Mouse (Mus musculus) neural tube, embryonic 12.5 days (tissue): Measurements from ENCODE around the gene Zbtb6. TPM values are rescaled to one million over a fixed set of nuclear protein-coding genes. Genes with fewer than 3 reads are reported as not detected.

ENCODE experiments used
- ATAC-seq: fragments of 200-750 bp; cut with Nextera tagmentation; 2 replicates; pipeline ENCODE4 v1.8.0; 2017; ENCODE audit warnings: low read depth, mild to moderate bottlenecking, moderate TSS enrichment, moderate library complexity; ENCODE audit not compliant: low FRiP score
- H3K27ac ChIP-seq: fragments of 300-500 bp; sonication (generic); 2 replicates; pipeline ENCODE4 v1.5.1; 2016
- H3K27me3 ChIP-seq: fragments of 300-500 bp; sonication (generic); replicated peaks from 2 replicates; pipeline ENCODE4 v1.6.1; 2016; ENCODE audit warnings: mild to moderate bottlenecking
- H3K36me3 ChIP-seq: fragments of 300-500 bp; sonication (generic); 2 replicates; pipeline ENCODE4 v1.6.1; 2016; ENCODE audit warnings: mild to moderate bottlenecking
- H3K4me1 ChIP-seq: fragments of 300-500 bp; sonication (generic); 2 replicates; pipeline ENCODE4 v1.6.1; 2016
- H3K4me2 ChIP-seq: fragments of 300-500 bp; sonication (generic); replicated peaks from 2 replicates; pipeline ENCODE4 v1.6.1; 2016; ENCODE audit warnings: mild to moderate bottlenecking
- H3K4me3 ChIP-seq: fragments of 300-500 bp; sonication (generic); 2 replicates; pipeline ENCODE4 v1.5.1; 2016
- H3K9ac ChIP-seq: fragments of 300-500 bp; sonication (generic); 2 replicates; pipeline ENCODE4 v1.6.1; 2016; ENCODE audit warnings: mild to moderate bottlenecking
- H3K9me3 ChIP-seq: fragments of 300-500 bp; sonication (generic); 2 replicates; pipeline ENCODE4 v1.6.1; 2016; ENCODE audit warnings: mild to moderate bottlenecking
- WGBS: fragments of 180-500 bp; shearing (Covaris S2); methylation state at CpG from one replicate; pipeline ENCODE4 v1.1.7; 2016; 5-methylcytosine and 5-hydroxymethylcytosine counted together
- polyA plus RNA-seq: library from polyadenylated mRNA; unstranded; fragments of >200 nt; fragmentation: Nextera tagmentation; extraction: Ambion mirVana; gene quantifications from 2 replicates; pipeline ENCODE4 v1.2.1, GENCODE M21; 2016

The Zbtb6 gene
- 11.7 and 13.1 TPM in 2 replicates for polyA plus RNA-seq

DNA sequence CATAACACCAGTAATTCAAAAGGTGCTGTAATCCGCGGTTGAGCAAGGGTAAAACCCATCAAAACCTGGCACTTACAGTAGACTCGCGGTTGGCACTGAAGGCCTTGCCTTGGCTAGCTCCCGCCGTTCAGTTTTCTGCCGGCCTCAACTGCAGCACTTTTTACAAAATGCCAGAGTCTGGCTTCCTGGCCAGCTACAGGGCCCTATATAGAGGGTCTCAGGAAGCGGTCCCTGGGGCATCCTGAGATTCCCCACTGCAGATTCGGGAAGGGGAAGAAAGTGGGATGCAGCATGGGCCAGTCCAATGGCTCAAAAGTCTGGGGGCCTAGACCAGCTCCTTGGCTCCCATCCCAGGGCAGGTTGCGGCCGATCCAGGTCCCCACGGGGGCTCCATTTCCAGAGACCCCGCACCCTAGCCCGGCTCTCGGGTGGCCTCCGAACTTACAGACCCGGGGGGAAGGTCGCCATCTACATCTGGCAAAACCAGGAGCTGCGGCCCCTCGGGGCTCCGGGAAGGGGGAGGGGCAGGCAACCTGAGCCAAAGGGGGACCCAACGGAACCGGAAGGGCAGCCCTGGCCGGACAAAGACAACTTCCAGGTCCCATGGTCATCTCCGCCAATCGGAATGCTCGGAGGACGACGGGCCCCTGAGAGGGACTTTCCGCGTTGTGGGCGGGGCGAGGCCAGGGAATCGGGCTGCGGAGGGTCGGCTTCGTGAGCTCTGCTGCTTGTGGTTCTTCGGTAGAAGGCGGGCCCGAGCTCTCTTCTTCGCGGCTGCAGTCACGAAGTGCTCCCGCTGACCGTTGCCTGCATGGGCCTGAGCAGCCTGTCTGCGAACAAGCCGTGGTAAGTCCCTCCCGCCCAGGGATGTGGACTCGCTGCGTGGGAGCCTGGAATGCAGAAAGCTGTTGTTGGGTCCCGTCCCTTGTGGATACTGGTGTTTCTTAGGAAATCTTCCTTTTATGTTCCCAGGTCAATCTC lies at the start of gene Zbtb6, which contains the start of the genes Zbtb26 and Rabgap1:
Gene Zbtb6, minus strand, starts transcription at position 561 of the 981 bp plus-strand sequence.
Gene Zbtb26, minus strand, starts transcription at position 525 of the 981 bp plus-strand sequence.
Gene Rabgap1, plus strand, starts transcription at position 669 of the 981 bp plus-strand sequence.
- H3K9ac ChIP-seq: peak within 1 kb of the TSS; percentile 90
- 1% methylated on average over 51 of the region's 51 CpGs for WGBS
- H3K4me2 ChIP-seq: peak within 1 kb of the TSS; percentile 74
- peaks cover 6% of the 10 kb centered on the region; the same call in 1 of the 2 replicates for H3K4me1 ChIP-seq
- no peaks in the 10 kb centered on the region for H3K36me3 ChIP-seq
- peak within 1 kb of the TSS; percentile 66 for H3K27ac ChIP-seq
- H3K9me3 ChIP-seq: no peaks in the 10 kb centered on the region
- peak within 1 kb of the TSS; percentile 84 for H3K4me3 ChIP-seq
- no peaks in the 10 kb centered on the region for H3K27me3 ChIP-seq
- peak; percentile 99 for ATAC-seq

- WGBS: 96% methylated on average over 2 of the region's 2 CpGs
- H3K4me3 ChIP-seq: no peak overlapping the region
These were observed 46.0 kb upstream of the Zbtb6 start for GRCm38 (mm10) chr2:37488956-37489355.

GRCm38 (mm10) chr2:37486408-37486807 lies 43.4 kb upstream of the Zbtb6 start:
- H3K27me3 ChIP-seq: no peaks in the 10 kb centered on the region
- H3K27ac ChIP-seq: no peak overlapping the region
- H3K4me3 ChIP-seq: no peak overlapping the region
- ATAC-seq: no peak
- no peaks in the 10 kb centered on the region for H3K4me1 ChIP-seq
- H3K9me3 ChIP-seq: no peaks in the 10 kb centered on the region
- peaks cover 41% of the 10 kb centered on the region for H3K36me3 ChIP-seq
- no peak overlapping the region for H3K4me2 ChIP-seq
- no peak overlapping the region for H3K9ac ChIP-seq

More at GRCm38 (mm10) chr2:37488956-37489355, 46.0 kb upstream of the Zbtb6 start:
- Histone ChIP-seq H3K27ac (no peak overlapping the region), H3K4me2 (no peak overlapping the region), H3K9me3 (no peaks in the 10 kb centered on the region), H3K9ac (no peak overlapping the region), H3K4me1 (no peaks in the 10 kb centered on the region), H3K36me3 (peaks cover 42% of the 10 kb centered on the region), H3K27me3 (no peaks in the 10 kb centered on the region)
- ATAC-seq: no peak

DNA sequence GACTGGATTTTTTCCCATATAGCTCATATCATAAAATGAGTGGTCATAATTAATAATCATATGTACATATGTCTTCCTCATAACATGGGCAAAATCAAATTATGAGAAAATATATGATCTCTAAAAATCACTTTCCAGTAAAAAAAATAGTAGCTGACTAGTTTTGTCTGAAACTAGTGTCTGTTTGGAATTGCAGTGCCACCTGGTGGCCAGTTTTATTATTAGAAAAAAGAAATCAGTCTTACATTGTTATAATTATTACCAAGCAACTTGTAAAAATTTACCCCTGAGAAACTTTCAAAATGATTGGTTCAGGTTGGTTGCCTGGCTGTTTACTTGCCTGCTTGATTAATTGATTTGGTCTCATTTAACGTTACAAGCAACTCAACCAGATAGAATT lies 42.4 kb upstream of the Zbtb6 start:
- no peaks in the 10 kb centered on the region for H3K4me1 ChIP-seq
- no peak overlapping the region for H3K4me2 ChIP-seq
- no peak overlapping the region for H3K4me3 ChIP-seq
- ATAC-seq: no peak
- no peak overlapping the region for H3K9ac ChIP-seq
- WGBS: 90% methylated on average over 1 of the region's 1 CpGs
- H3K27me3 ChIP-seq: no peaks in the 10 kb centered on the region
- no peak overlapping the region for H3K27ac ChIP-seq
- H3K36me3 ChIP-seq: peaks cover 37% of the 10 kb centered on the region
- H3K9me3 ChIP-seq: no peaks in the 10 kb centered on the region

DNA sequence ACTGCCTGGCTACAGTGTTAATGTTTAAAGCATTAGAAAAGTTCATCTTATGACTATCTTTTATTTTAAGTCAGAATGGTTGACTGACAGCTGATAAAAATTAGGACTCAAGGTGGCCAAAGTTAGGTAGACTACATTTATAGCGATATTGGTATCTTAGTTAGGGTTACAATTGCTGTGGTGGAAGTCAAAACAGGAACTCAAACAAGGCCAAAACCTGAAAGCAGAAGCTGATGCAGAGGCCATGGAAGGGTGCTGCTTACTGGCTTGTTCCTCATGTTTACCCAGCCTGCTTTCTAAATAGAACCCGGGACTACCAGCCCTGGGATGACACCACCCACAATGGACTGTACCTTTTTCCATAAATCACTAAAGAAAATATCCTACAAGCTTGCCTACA lies 41.2 kb upstream of the Zbtb6 start:
- Histone ChIP-seq H3K9ac (no peak overlapping the region), H3K4me3 (no peak overlapping the region), H3K27ac (no peak overlapping the region), H3K4me2 (no peak overlapping the region), H3K4me1 (no peaks in the 10 kb centered on the region), H3K9me3 (no peaks in the 10 kb centered on the region), H3K36me3 (peaks cover 26% of the 10 kb centered on the region), H3K27me3 (no peaks in the 10 kb centered on the region)
- 91% methylated on average over 2 of the region's 2 CpGs for WGBS
- ATAC-seq: no peak

GRCm38 (mm10) chr2:37480039-37480438 lies 37.1 kb upstream of the Zbtb6 start:
- H3K9me3 ChIP-seq: no peaks in the 10 kb centered on the region
- ATAC-seq: no peak
- H3K4me1 ChIP-seq: no peaks in the 10 kb centered on the region
- H3K36me3 ChIP-seq: peaks cover 51% of the 10 kb centered on the region
- no peak overlapping the region for H3K4me3 ChIP-seq
- H3K27me3 ChIP-seq: no peaks in the 10 kb centered on the region
- no peak overlapping the region for H3K27ac ChIP-seq
- no peak overlapping the region for H3K4me2 ChIP-seq
- H3K9ac ChIP-seq: no peak overlapping the region
- 97% methylated on average over 2 of the region's 2 CpGs for WGBS

DNA sequence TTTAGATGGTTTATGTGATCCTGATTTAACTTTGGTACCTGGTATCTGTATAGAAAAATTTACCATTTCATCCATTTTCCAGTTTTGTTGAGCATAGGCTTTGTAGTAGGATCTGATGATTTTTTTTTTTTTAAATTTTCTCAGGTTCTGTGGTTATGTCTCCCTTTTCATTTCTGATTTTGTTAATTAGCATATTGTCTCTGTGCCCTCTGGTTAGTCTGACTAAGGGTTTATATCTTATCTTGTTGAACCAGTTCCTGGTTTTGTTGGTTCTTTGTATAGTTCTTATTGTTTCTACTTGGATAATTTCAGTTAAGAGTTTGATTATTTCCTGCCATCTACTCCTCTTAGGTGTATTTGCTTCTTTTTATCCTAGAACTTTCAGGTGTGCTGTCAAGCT lies 36.6 kb upstream of the Zbtb6 start:
- Histone ChIP-seq H3K4me2 (no peak overlapping the region), H3K36me3 (peaks cover 47% of the 10 kb centered on the region), H3K9ac (no peak overlapping the region), H3K4me3 (no peak overlapping the region), H3K9me3 (no peaks in the 10 kb centered on the region), H3K27ac (no peak overlapping the region), H3K4me1 (no peaks in the 10 kb centered on the region), H3K27me3 (no peaks in the 10 kb centered on the region)
- no peak for ATAC-seq

DNA sequence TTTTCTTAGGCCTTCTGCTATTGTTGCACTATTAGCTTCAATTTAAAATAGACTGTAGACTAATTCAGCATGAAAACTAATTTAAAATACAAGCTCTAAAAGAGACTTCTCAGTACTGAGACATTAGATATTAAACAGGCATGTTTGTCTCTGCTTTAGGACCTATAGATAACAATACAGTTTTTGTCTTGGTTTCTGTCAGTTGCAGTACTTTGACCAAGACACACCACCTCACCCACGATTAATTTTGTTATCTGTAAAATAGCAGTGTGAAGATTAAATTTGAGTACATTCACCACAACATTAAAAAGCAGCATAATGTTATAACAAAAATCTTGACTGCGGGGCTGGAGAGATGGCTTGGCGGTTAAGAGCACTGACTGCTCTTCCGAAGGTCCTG lies 23.3 kb upstream of the Zbtb6 start:
- peaks cover 13% of the 10 kb centered on the region for H3K36me3 ChIP-seq
- no peaks in the 10 kb centered on the region for H3K27me3 ChIP-seq
- no peak overlapping the region for H3K4me2 ChIP-seq
- no peaks in the 10 kb centered on the region for H3K9me3 ChIP-seq
- H3K27ac ChIP-seq: no peak overlapping the region
- no peak for ATAC-seq
- no peak overlapping the region for H3K9ac ChIP-seq
- H3K4me3 ChIP-seq: no peak overlapping the region
- no peaks in the 10 kb centered on the region for H3K4me1 ChIP-seq
- 95% methylated on average over 4 of the region's 4 CpGs for WGBS

DNA sequence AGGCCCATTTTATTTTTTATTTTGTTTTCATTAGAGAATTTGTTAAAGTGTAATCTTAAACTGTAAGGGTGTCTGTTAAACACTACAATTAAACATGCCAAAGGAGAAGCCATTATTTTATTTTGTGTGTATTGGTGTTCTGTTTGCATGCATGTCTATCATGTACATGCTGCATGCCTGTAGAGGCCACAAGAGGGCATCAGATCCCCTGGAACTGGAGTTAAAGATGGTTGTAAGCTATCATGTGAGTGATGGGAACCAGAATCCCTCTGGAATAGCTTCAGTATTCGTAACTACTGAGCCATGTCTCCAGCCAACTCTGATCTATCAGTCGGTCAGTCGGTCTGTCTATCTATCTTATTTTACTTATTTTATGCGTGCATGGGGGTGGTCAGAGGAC lies 17.7 kb upstream of the Zbtb6 start:
- H3K27ac ChIP-seq: no peak overlapping the region
- H3K4me3 ChIP-seq: no peak overlapping the region
- no peaks in the 10 kb centered on the region for H3K27me3 ChIP-seq
- no peaks in the 10 kb centered on the region for H3K36me3 ChIP-seq
- H3K9me3 ChIP-seq: no peaks in the 10 kb centered on the region
- H3K9ac ChIP-seq: no peak overlapping the region
- 96% methylated on average over 4 of the region's 4 CpGs for WGBS
- H3K4me1 ChIP-seq: no peaks in the 10 kb centered on the region
- no peak overlapping the region for H3K4me2 ChIP-seq
- ATAC-seq: no peak

DNA sequence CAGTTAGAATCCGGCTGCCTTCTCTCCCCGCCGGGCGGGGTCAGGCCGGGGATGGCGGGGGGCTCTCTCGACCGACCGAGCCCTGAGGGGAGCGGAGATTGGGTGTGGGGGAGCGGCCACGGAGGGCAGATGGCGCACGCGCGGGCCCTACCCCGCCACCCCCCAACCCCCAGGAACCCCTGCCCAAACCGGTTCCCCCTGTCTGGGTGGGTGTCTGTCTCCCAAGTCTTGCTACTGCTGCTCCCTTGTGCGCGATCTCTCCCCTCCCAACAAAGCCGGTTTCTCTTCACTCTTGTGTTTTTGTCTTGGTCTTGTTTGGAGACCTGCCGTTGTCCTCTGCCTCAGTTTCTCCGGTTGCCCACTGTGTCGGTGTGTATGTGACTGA lies 9.4 kb upstream of the Zbtb6 start:
- under 1% methylated on average over 24 of the region's 24 CpGs for whole genome bisulfite sequencing
- Histone ChIP-seq H3K4me3 (peak overlapping the region; percentile 95), H3K4me1 (peaks cover 6% of the 10 kb centered on the region; the same call in 1 of the 2 replicates), H3K9me3 (no peaks in the 10 kb centered on the region), H3K4me2 (peak overlapping the region; percentile 91), H3K9ac (peak overlapping the region; percentile 94), H3K27me3 (no peaks in the 10 kb centered on the region), H3K36me3 (no peaks in the 10 kb centered on the region; the same call in 1 of the 2 replicates), H3K27ac (peak overlapping the region; percentile 57; the same call in 1 of the 2 replicates)
- ATAC-seq: peak; percentile 90

- Histone ChIP-seq H3K4me1 (peaks cover 6% of the 10 kb centered on the region; the same call in 1 of the 2 replicates), H3K4me2 (peak overlapping the region; percentile 91), H3K9me3 (no peaks in the 10 kb centered on the region), H3K4me3 (peak overlapping the region; percentile 95), H3K9ac (peak overlapping the region; percentile 94), H3K36me3 (no peaks in the 10 kb centered on the region; the same call in 1 of the 2 replicates), H3K27ac (peak overlapping the region; percentile 57; the same call in 1 of the 2 replicates), H3K27me3 (no peaks in the 10 kb centered on the region)
- WGBS: 9% methylated on average over 44 of the region's 44 CpGs
- ATAC-seq: peak; percentile 98
These were observed 8.8 kb upstream of the Zbtb6 start for GRCm38 (mm10) chr2:37451667-37452375.

- peak; percentile 57 for ATAC-seq
- Histone ChIP-seq H3K4me1 (peaks cover 11% of the 10 kb centered on the region), H3K36me3 (peaks cover 10% of the 10 kb centered on the region; the same call in 1 of the 2 replicates), H3K27me3 (no peaks in the 10 kb centered on the region), H3K27ac (0 out of 2 replicates have a peak overlapping the region, but pooled peaks have one; percentile 59), H3K9me3 (no peaks in the 10 kb centered on the region), H3K9ac (peak overlapping the region; percentile 82), H3K4me3 (peak overlapping the region; percentile 60), H3K4me2 (peak overlapping the region; percentile 82)
- 24% methylated on average over 7 of the region's 7 CpGs for WGBS
These were observed 11.4 kb downstream of the Zbtb6 start for GRCm38 (mm10) chr2:37431609-37432008.
